Mouse (Mus musculus): ENCODE results near the gene Adgrl2.

Adgrl2 gene

DNA sequence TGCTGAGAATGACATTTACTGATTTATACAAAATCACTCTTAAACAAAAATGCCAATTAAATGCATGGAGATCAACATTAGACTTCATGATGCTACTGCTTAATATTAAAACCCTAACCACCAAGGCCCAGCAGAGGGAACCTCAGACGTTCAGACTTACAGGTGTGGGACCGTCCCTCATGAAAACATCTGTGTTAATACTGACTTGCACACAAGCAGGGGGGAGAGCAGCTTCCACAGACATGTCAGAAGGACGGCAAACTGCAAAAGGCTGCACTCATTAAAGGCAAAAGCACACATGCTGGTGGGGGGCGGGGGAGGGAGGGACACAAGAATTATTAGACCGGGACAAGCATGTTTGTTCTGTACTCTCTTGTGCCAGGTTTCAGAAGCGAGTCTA is 168.7 kb downstream of the Adgrl2 start:
- no peak for DNase-seq (ENCODE audit: low spot score)

- no peak for DNase-seq (ENCODE audit: low spot score)
Observed at GRCm38 (mm10) chr3:148819323-148820046, 170.9 kb downstream of the Adgrl2 start.

DNA sequence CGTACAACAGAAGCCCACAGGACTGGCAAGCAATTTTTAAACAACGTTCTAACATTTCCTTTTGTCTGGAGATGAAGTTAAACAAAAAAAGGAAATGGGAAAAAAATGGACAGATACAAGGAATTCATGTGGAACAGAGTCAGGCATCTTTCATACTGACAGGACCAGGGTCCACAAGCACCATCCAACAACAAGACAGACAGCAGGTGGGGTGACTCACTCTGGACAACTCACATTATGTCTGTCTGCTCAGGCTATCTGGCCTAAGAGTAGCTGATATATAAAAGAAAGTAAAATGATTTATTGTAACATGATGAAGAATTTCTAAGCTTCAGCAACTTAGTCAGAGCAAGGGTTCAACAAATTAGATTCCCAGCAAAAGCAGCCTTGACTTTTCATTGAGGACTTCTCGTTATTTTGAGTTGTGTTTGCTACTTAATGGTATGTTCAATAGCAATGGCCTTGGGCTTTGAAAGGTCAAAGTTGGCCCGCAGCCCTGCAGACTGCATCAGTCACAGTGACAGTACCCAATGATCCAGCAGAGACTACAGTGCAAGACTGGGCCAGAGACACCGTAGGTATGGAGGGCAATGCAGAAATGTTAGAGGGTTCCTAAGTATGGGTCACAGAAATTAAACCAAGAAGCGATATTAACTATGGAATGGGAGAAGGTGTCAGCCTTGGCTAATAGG is 171.8 kb downstream of the Adgrl2 start:
- no peak for DNase-seq (ENCODE audit: low spot score)

DNA sequence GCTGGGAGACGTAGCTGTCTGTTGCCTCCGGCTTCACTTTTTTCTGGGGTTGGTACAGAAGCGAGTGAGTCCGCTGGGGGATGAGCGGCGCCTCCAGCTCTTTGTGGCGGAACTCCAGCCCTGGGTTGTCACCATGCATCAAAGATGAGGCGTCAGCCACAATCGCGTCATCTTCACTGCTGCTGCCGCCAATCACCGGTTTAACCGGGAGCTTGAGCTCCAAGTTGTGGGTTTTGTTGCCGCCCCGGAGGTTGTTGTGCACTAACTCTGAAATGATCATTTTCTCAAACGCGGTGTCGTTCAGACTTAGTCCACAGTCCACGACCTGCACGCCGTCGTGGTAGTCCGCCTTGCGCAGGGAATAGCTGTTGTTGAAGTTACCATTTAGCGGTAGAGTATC is 172.9 kb downstream of the Adgrl2 start:
- DNase-seq (ENCODE audit: low spot score): no peak

DNA sequence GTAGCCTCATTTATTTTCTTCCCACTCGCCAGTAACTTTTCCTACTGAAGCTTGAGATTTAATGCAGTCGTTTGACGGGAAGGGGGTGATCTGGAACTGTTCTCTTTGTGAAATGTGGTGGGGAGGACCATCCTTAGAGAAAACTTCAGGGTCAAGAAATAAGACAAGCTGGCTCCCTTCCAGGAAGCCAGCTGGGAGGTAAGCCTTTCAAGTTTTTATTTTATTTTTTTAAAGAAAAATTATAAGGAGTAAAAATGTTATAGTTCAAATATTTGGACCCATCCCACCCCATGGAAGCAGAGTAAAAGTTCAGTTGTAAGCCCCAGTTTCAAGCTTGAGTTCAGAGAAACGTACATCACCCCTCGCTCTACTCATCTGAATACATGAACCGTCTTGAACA is 177.2 kb downstream of the Adgrl2 start:
- no peak for DNase-seq (ENCODE audit: low spot score)

- DNase-seq (ENCODE audit: low spot score): no peak
Observed at GRCm38 (mm10) chr3:148812059-148812458, 178.3 kb downstream of the Adgrl2 start.

GRCm38 (mm10) chr3:148806977-148807376 is 183.4 kb downstream of the Adgrl2 start:
- DNase-seq (ENCODE audit: low spot score): no peak

GRCm38 (mm10) chr3:148793286-148793913 is 197.0 kb downstream of the Adgrl2 start:
- DNase-seq (ENCODE audit: low spot score): no peak

- DNase-seq (ENCODE audit: low spot score): no peak
Observed at GRCm38 (mm10) chr3:148770310-148770709, 220.0 kb downstream of the Adgrl2 start.

All from spleen, adult 12 weeks (tissue).